Mouse (Mus musculus) forebrain, embryonic 16.5 days (tissue): ENCODE measurements around the gene Ssh2. TPM values are rescaled to one million over a fixed set of nuclear protein-coding genes. Genes with fewer than 3 reads are reported as not detected.

ENCODE experiments used
- ATAC-seq: fragments of 200-750 bp; cut with Nextera tagmentation; 2 replicates; pipeline ENCODE4 v1.8.0; 2017; ENCODE audit warnings: mild to moderate bottlenecking, moderate library complexity
- H3K27ac ChIP-seq: fragments of 300-500 bp; sonication (generic); 2 replicates; pipeline ENCODE4 v1.5.1; 2014; ENCODE audit warnings: low read length, control low read depth
- H3K27me3 ChIP-seq: fragments of 300-500 bp; sonication (generic); replicated peaks from 2 replicates; pipeline ENCODE4 v1.6.1; 2014; ENCODE audit warnings: low read length; ENCODE audit not compliant: control insufficient read depth, insufficient read depth
- H3K36me3 ChIP-seq: fragments of 300-500 bp; sonication (generic); 2 replicates; pipeline ENCODE4 v1.6.1; 2014; ENCODE audit not compliant: control insufficient read depth, insufficient read depth
- H3K4me1 ChIP-seq: fragments of 300-500 bp; sonication (generic); replicated peaks from 2 replicates; pipeline ENCODE4 v1.6.1; 2014; ENCODE audit warnings: low read length; ENCODE audit not compliant: control insufficient read depth, insufficient read depth
- H3K4me2 ChIP-seq: fragments of 300-500 bp; sonication (generic); 2 replicates; pipeline ENCODE4 v1.6.1; 2014; ENCODE audit warnings: mild to moderate bottlenecking, low read length, control low read depth
- H3K4me3 ChIP-seq: fragments of 300-500 bp; sonication (generic); replicated peaks from 2 replicates; pipeline ENCODE4 v1.5.1; 2014; ENCODE audit warnings: mild to moderate bottlenecking, low read length, control low read depth
- H3K9ac ChIP-seq: fragments of 300-500 bp; sonication (generic); replicated peaks from 2 replicates; pipeline ENCODE4 v1.6.1; 2014; ENCODE audit warnings: low read depth, low read length, control low read depth
- H3K9me3 ChIP-seq: fragments of 300-500 bp; sonication (generic); 2 replicates; pipeline ENCODE4 v1.6.1; 2016; ENCODE audit warnings: low read length; ENCODE audit not compliant: control insufficient read depth
- WGBS: fragments of 180-500 bp; shearing (Covaris S2); extraction: QIAGEN DNeasy Blood & Tissue Kit; methylation state at CpG from one replicate; pipeline ENCODE4 v1.1.7; 2014; 5-methylcytosine and 5-hydroxymethylcytosine counted together
- polyA plus RNA-seq: library from polyadenylated mRNA; unstranded; fragments of >200 nt; fragmentation: Nextera tagmentation; extraction: Ambion mirVana; gene quantifications from 2 replicates; pipeline ENCODE4 v1.2.1, GENCODE M21; 2015

Ssh2 gene
- polyA plus RNA-seq, 1 experiment from 2014 or later, result 22.1 TPM

DNA sequence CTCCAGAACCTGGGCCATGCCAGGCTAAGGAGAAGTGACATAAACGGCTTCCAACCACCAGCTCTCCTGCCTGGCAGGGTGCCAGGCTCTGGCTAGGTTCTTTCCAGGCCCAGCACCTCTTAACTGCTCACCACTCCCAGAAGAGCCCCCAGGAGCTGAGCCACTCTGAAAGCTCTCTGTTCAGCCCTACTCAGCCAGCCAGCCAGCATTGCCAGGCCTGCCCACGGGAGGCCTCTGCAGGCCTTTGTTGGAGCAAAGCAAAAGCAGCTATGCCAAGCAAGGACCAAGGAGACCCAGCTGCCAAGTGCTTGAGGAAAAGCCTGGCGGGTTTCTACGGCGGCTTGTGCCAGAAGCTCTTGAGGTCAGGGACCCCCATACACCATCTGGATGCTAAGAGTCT is 270.7 kb downstream of the Ssh2 start:
- 19% methylated on average over 5 of the region's 5 CpGs for WGBS
- Histone ChIP-seq H3K9ac (peak overlapping the region; percentile 35), H3K4me3 (peak overlapping the region; percentile 71), H3K27me3 (no peaks in the 10 kb centered on the region), H3K27ac (peak overlapping the region; percentile 73), H3K4me1 (peaks cover 69% of the 10 kb centered on the region), H3K36me3 (no peaks in the 10 kb centered on the region), H3K9me3 (no peaks in the 10 kb centered on the region), H3K4me2 (peak overlapping the region; percentile 94)
- peak; percentile 26; the same call in 1 of the 2 replicates for ATAC-seq

DNA sequence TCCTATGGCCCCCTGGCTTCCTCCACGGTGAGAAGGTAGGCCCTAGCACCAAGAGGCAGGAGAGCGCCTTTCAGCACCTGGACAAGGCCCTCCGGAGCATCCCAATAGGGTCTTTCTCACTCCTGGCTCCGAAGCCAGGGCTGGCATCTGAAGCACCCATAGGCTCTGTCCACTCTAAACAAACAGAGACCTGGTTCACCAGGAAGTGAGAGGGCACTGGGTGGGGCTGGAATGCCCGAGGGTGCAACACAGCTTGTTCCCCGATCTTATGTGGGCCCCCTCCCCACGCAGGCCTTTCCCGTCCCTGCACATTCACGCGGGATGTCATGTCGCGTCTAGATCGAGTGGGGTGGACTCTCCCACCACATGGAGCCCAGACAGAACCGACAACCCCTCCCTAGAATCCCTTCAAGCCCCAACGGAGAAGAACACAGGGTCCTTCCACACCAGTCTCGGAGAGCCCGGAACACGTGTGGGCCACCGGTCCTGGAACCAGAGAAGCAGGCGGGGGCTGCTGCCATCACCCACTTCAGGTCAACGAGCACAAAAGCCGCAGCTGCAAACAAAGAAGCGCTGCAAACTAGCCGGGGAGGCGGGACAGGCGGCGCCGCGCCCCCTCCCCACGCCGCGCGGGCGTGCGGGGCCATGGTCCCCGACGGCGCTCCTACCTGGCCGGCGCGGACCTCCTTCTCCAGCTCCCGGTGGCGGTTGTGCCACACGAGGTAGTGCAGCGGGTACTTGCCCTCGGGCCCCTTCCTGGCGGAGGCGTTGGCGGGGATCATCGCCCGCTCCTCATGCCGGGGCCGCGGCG is 272.9 kb downstream of the Ssh2 start:
- WGBS, result 2% methylated on average over 48 of the region's 55 CpGs
- H3K4me1 ChIP-seq, result peaks cover 70% of the 10 kb centered on the region
- no peaks in the 10 kb centered on the region for H3K36me3 ChIP-seq
- H3K27ac ChIP-seq, result peak overlapping the region; percentile 92
- peak overlapping the region; percentile 71 for H3K4me3 ChIP-seq
- H3K9me3 ChIP-seq, result no peaks in the 10 kb centered on the region
- peak overlapping the region; percentile 97 for H3K9ac ChIP-seq
- no peaks in the 10 kb centered on the region for H3K27me3 ChIP-seq
- ATAC-seq, result no peak
- peak overlapping the region; percentile 94 for H3K4me2 ChIP-seq

DNA sequence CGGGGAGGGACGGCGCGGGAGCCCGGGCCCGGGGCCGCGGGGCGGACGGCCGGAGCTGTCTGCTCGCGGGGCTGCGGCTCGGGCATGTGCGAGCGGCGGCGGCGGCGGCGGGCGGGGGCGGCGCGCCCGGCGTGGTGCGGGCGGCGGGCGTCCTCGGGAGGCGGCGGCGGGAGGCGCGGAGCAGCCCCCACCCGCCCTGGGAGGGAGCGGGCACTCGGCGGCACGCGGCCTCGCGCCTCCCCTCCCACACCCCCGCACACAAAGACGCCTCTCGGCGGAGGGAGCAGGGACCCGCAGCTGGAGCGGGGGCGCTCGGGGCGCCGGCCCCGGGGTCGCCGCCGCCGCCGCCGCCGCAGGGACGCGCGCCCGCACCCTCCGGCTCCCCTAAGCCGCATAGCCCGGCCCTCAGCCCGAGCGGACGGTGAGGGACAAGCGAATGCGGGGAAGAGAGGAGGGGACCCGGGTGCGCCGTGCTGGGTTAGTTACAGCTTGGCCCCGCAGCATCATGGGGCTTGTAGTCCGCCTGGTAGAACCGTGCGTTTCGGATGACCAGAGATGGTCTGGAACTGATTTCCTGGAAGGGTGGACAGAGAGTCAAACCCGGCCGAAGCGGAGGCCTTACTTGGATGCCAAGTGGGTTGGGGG is 273.6 kb downstream of the Ssh2 start, which contains the start of gene Ankrd13b:
Gene Ankrd13b (minus strand): TSS at position 88 of the 645 bp plus-strand sequence.
- Histone ChIP-seq H3K27me3 (no peaks in the 10 kb centered on the region), H3K4me2 (peak within 1 kb of the TSS; percentile 94), H3K4me3 (peak within 1 kb of the TSS; percentile 71), H3K4me1 (peaks cover 73% of the 10 kb centered on the region), H3K27ac (peak within 1 kb of the TSS; percentile 95), H3K9me3 (no peaks in the 10 kb centered on the region), H3K36me3 (no peaks in the 10 kb centered on the region), H3K9ac (peak within 1 kb of the TSS; percentile 97)
- WGBS, result 0% methylated on average over 54 of the region's 87 CpGs
- ATAC-seq, result peak; percentile 62

DNA sequence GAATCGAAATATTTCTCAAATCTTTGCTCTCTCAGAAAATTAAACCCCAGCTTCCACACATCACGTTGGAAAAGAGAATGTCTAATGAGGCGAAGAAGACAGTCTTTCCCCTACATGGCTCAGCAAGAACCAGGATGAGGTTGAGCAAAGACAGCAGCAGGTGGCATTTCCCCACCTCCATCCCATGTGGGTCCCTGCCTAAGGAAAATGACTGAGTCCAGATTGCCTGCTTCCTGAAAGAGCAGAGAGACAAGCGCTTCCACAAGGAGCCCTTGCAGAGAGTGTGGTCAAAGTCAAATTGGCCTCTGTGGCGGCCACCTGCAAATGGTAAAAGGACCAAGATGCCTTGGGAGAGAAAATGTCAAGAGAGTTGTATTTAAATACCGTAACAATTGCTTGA is 274.4 kb downstream of the Ssh2 start:
- Histone ChIP-seq H3K27ac (peak overlapping the region; percentile 95), H3K36me3 (no peaks in the 10 kb centered on the region), H3K27me3 (no peaks in the 10 kb centered on the region), H3K4me2 (peak overlapping the region; percentile 94), H3K9ac (peak overlapping the region; percentile 97), H3K4me3 (peak overlapping the region; percentile 71), H3K9me3 (no peaks in the 10 kb centered on the region), H3K4me1 (peaks cover 73% of the 10 kb centered on the region)
- 64% methylated on average over 6 of the region's 6 CpGs for WGBS
- no peak for ATAC-seq

DNA sequence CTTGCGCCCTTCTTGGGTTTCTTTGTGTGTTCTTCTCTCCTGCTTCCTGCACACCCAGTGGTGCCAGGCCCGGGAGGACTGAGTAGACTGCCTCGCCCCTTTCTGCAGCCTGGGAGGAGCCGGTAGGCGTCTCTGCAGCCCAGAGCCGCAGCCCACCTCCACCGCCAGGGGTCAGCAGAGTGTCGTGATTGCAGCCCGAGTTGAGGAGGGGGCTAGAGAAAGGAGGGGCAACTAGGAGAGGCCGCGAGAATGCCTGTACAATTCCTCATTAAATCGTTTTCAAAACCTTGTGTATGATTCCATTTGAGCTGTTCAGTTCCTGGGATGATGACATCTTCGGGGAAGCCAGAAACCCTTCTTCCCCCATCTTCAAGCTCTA is 275.0 kb downstream of the Ssh2 start:
- H3K4me3 ChIP-seq, result peak overlapping the region; percentile 71
- H3K9me3 ChIP-seq, result no peaks in the 10 kb centered on the region
- peak overlapping the region; percentile 88 for H3K9ac ChIP-seq
- H3K27ac ChIP-seq, result peak overlapping the region; percentile 95
- H3K27me3 ChIP-seq, result no peaks in the 10 kb centered on the region
- WGBS, result 0% methylated on average over 13 of the region's 13 CpGs
- peak; percentile 77 for ATAC-seq
- H3K4me1 ChIP-seq, result peaks cover 69% of the 10 kb centered on the region
- peak overlapping the region; percentile 94 for H3K4me2 ChIP-seq
- H3K36me3 ChIP-seq, result no peaks in the 10 kb centered on the region

DNA sequence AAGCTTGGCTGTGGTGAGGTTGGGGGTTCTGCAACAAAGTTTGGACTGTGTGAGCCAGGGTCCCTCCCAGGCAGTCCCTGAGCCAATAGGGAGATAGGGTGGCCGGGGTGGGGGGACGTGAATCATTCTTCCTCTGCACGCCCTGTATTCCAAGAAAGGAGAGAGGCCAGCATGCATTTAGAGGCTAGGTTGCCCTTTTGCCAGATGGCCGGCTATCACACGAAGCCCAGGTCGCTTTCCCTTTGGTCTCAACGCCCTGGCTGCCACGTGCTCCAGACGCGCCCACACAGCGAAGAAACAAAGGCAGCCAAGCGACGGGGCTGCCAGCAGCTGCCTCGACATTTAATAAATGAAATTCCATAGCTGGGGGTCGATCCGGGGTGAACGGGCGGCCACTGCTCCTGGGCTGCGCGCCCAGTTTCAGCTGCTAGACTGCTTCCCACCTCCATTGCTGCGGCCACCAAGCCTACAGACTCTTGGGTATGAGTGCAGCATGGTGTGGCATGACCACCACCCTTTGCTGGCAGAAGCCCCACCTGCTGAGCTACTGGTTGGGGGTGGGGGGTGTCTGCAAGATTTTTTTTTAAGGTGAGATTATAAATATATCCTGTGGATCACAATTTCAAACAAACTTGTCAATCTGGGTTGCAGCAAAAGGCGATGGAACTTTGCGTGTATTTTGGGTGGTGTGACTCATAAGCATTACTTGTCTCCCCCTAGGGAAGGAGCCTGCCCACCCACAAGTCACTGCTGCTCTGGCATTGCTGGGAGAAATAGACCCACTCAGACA is 275.6 kb downstream of the Ssh2 start:
- H3K36me3 ChIP-seq, result no peaks in the 10 kb centered on the region
- H3K27ac ChIP-seq, result peak overlapping the region; percentile 95
- peak; percentile 61 for ATAC-seq
- H3K4me3 ChIP-seq, result peak overlapping the region; percentile 71
- under 1% methylated on average over 23 of the region's 23 CpGs for WGBS
- H3K9ac ChIP-seq, result peak overlapping the region; percentile 88
- peaks cover 63% of the 10 kb centered on the region for H3K4me1 ChIP-seq
- H3K9me3 ChIP-seq, result no peaks in the 10 kb centered on the region
- no peaks in the 10 kb centered on the region for H3K27me3 ChIP-seq
- peak overlapping the region; percentile 94 for H3K4me2 ChIP-seq

DNA sequence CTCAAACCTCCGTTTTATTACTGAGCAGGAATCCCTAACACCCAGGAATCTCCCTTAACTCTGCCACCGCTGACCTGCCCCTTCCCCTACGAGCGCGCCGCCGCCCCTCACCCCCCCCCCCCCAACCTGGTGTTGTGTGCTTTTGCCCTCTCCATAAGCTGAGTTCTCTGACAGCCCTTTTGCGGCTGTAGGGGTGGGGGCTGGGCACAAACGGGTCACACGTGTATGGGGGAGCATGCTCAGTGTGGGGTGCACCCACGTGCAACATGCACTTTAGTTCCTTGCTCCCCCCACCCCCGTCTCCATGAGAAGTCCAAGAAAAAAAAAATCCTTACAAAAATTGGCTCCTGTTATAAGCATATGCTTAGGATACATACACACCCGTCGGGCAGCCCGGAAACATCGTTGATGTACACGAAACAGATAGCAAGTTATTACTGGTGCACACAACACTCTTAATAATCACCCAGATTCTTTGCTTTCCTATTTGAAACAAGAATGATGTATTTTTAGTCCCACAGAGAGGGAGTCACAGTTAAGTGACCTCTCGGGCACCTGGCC is 276.3 kb downstream of the Ssh2 start:
- H3K27ac ChIP-seq, result peak overlapping the region; percentile 95
- WGBS, result under 1% methylated on average over 13 of the region's 18 CpGs
- no peaks in the 10 kb centered on the region for H3K9me3 ChIP-seq
- H3K4me3 ChIP-seq, result peak overlapping the region; percentile 71
- H3K9ac ChIP-seq, result peak overlapping the region; percentile 88
- no peaks in the 10 kb centered on the region for H3K36me3 ChIP-seq
- H3K4me2 ChIP-seq, result peak overlapping the region; percentile 94
- no peaks in the 10 kb centered on the region for H3K27me3 ChIP-seq
- H3K4me1 ChIP-seq, result peaks cover 58% of the 10 kb centered on the region
- no peak for ATAC-seq

DNA sequence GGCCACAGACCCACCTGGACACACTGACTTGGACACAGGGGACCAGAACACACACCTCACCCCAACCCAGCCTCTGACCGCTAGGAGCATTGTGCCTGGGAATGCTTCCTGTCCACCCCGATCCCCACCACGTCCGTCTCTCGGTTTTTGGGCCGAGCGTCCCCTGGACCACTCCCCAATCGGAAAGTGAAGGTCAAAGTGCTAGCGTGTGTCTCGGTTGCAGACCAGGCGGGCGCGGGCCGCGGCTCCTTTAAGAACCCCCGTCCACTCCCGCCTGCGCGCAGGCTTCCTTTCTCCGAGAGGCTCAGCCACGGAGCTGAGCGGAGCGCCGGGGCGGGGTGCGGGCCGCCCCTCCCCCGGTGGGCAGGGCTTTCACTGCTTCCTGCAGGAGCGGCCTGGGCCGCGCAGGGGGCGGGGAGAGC is 276.8 kb downstream of the Ssh2 start:
- no peaks in the 10 kb centered on the region for H3K36me3 ChIP-seq
- peak overlapping the region; percentile 94 for H3K4me2 ChIP-seq
- WGBS, result 0% methylated on average over 27 of the region's 32 CpGs
- peaks cover 53% of the 10 kb centered on the region for H3K4me1 ChIP-seq
- peak overlapping the region; percentile 71 for H3K4me3 ChIP-seq
- peak overlapping the region; percentile 87 for H3K27ac ChIP-seq
- peak overlapping the region; percentile 88 for H3K9ac ChIP-seq
- ATAC-seq, result peak; percentile 76
- H3K9me3 ChIP-seq, result no peaks in the 10 kb centered on the region
- no peaks in the 10 kb centered on the region for H3K27me3 ChIP-seq
